Mouse (Mus musculus) forebrain, embryonic 14.5 days (tissue): ENCODE results near the gene Ccr3. TPM values are rescaled to one million over a fixed set of nuclear protein-coding genes. Genes with fewer than 3 reads are reported as not detected.

Experiments used
- ATAC-seq: fragments of 200-750 bp; cut with Nextera tagmentation; 2 replicates; pipeline ENCODE4 v1.8.0; 2017; ENCODE audit warnings: mild to moderate bottlenecking, moderate library complexity
- DNase-seq: peaks from one replicate; pipeline ENCODE4 v3.0.0-alpha.2; 2015; ENCODE audit warnings: low spot score
- H3K27ac ChIP-seq: fragments of 300-500 bp; sonication (generic); 2 replicates; pipeline ENCODE4 v1.5.1; 2014; ENCODE audit warnings: low read depth, mild to moderate bottlenecking, control low read depth, low read length, moderate library complexity
- H3K27me3 ChIP-seq: fragments of 300-500 bp; sonication (generic); replicated peaks from 2 replicates; pipeline ENCODE4 v1.6.1; 2014; ENCODE audit warnings: low read length, control low read depth, mixed read lengths; ENCODE audit not compliant: control insufficient read depth, insufficient read depth
- H3K36me3 ChIP-seq: fragments of 300-500 bp; sonication (generic); 2 replicates; pipeline ENCODE4 v1.6.1; 2014; ENCODE audit warnings: low read length, control low read depth; ENCODE audit not compliant: control insufficient read depth, insufficient read depth
- H3K4me1 ChIP-seq: fragments of 300-500 bp; sonication (generic); 2 replicates; pipeline ENCODE4 v1.6.1; 2014; ENCODE audit warnings: antibody characterized with exemption, low read length, control low read depth; ENCODE audit not compliant: control insufficient read depth, insufficient read depth
- H3K4me2 ChIP-seq: fragments of 300-500 bp; sonication (generic); 2 replicates; pipeline ENCODE4 v1.6.1; 2014; ENCODE audit warnings: mild to moderate bottlenecking, control low read depth, low read length
- H3K4me3 ChIP-seq: fragments of 300-500 bp; sonication (generic); 2 replicates; pipeline ENCODE4 v1.5.1; 2014; ENCODE audit warnings: low read depth, low read length, control low read depth
- H3K9ac ChIP-seq: fragments of 300-500 bp; sonication (generic); 2 replicates; pipeline ENCODE4 v1.6.1; 2014; ENCODE audit warnings: mild to moderate bottlenecking, low read length, control low read depth, moderate library complexity
- H3K9me3 ChIP-seq: fragments of 300-500 bp; sonication (generic); replicated peaks from 2 replicates; pipeline ENCODE4 v1.6.1; 2016; ENCODE audit warnings: low read length, control low read depth, mixed read lengths; ENCODE audit not compliant: control insufficient read depth
- WGBS: fragments of 180-500 bp; shearing (Covaris S2); extraction: QIAGEN DNeasy Blood & Tissue Kit; methylation state at CpG from one replicate; pipeline ENCODE4 v1.1.7; 2014; 5-methylcytosine and 5-hydroxymethylcytosine counted together
- polyA plus RNA-seq: library from polyadenylated mRNA; unstranded; fragments of >200 nt; fragmentation: Nextera tagmentation; extraction: Ambion mirVana; gene quantifications from 2 replicates; pipeline ENCODE4 v1.2.1, GENCODE M21; 2014

The Ccr3 gene
- polyA plus RNA-seq, 1 experiment from 2014 or later, result not detected

DNA sequence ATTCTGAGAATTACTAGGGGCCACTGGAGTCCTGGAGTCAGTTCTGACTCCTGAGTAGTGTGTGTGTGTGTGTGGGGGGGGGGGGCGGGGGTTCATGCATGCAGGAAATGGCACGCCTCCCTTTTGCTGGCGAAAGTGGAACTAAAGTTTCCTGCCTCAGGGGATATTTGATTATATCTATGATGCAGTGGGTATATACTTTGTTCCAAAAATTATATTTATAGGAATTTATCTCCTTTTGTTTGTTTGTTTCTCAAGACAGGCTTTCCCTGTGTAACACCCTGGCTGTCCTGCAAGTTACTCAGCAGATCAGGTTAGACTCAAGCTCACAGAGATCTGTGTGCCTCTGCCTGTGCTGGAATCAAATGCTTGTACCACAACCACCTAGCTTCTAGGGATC is 32.1 kb upstream of the Ccr3 start:
- H3K27ac ChIP-seq, result no peak overlapping the region
- H3K27me3 ChIP-seq, result no peaks in the 10 kb centered on the region
- no peaks in the 10 kb centered on the region for H3K9me3 ChIP-seq
- H3K4me3 ChIP-seq, result no peak overlapping the region
- no peak overlapping the region for H3K9ac ChIP-seq
- H3K4me2 ChIP-seq, result no peak overlapping the region
- ATAC-seq (no peak), DNase-seq (no peak)
- WGBS, result 82% methylated on average over 3 of the region's 3 CpGs
- H3K4me1 ChIP-seq, result no peaks in the 10 kb centered on the region
- H3K36me3 ChIP-seq, result no peaks in the 10 kb centered on the region

DNA sequence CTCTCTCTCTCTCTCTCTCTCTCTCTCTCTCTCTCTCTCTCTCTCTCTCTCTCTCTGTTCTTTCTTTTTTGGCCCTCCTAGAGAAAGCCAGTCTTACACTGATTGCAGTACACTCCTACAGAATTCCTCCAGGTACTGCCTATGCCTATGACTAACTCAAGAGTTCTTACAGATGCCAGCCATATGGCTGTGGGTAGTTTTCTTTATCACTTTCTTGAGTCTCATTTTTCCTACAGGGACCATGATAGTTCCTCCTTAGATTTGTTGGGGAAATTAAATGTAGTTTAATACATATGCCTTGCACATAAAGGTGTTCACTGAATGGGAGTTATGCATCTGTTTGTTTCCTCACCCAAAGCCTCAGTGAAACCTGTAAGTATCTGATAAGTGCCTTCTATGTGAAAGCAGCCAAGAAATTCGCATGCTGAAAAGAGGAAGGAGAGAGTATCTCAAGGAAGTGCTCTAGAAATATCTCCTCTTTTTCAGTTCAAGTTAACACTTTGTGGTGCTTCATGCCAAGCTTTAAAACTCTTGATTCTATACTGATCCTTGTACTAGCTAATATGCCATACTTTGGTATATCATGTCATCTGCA is 30.4 kb upstream of the Ccr3 start:
- no peaks in the 10 kb centered on the region for H3K27me3 ChIP-seq
- no peak for ATAC-seq
- H3K4me2 ChIP-seq, result no peak overlapping the region
- no peak overlapping the region for H3K9ac ChIP-seq
- H3K4me3 ChIP-seq, result no peak overlapping the region
- H3K9me3 ChIP-seq, result no peaks in the 10 kb centered on the region
- no peak overlapping the region for H3K27ac ChIP-seq
- no peaks in the 10 kb centered on the region for H3K36me3 ChIP-seq
- 57% methylated on average over 1 of the region's 1 CpGs for WGBS
- DNase-seq, result no peak
- no peaks in the 10 kb centered on the region for H3K4me1 ChIP-seq

DNA sequence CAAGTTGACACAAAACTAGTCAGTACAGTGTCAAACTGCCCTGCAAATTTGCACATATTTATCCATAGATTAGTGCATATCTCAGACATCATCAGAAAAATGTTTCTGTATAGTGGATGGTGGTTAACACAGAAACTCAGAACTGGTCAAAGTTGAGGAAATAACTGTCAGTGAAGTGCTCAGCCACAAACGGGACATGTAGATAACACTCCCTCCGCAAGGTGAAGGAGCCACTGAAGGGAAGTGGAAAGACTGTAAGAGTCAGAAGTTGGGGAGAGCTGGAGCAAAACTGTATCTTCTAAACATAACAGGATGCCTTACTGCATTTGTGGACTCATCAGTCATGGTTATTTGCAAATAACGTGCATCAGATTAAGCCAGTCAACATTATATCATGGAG is 24.1 kb upstream of the Ccr3 start:
- ATAC-seq (no peak), DNase-seq (no peak)
- no peak overlapping the region for H3K9ac ChIP-seq
- no peaks in the 10 kb centered on the region for H3K4me1 ChIP-seq
- no peaks in the 10 kb centered on the region for H3K27me3 ChIP-seq
- no peaks in the 10 kb centered on the region for H3K9me3 ChIP-seq
- no peaks in the 10 kb centered on the region for H3K36me3 ChIP-seq
- H3K27ac ChIP-seq, result no peak overlapping the region
- no peak overlapping the region for H3K4me2 ChIP-seq
- no peak overlapping the region for H3K4me3 ChIP-seq
- 83% methylated on average over 3 of the region's 3 CpGs for WGBS

DNA sequence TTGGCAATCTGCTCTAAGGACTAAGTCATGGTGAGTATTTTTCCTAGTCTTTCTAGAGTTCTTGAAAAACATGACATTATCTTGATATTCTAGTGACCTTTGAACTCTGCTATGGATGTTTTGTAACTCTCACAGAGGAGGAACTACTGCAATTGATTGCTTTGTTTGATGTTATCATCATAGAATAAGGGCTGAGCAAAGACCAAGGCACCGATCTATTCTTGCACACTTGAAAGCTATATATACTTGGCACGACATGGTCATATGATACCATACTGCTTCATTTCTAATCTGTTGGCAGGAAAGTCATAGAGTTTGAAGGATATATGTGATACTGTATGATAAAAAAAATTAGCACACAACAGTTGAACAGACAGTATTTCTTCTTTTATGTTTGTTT is 22.0 kb upstream of the Ccr3 start:
- Histone ChIP-seq H3K9me3 (no peaks in the 10 kb centered on the region), H3K4me2 (no peak overlapping the region), H3K36me3 (no peaks in the 10 kb centered on the region), H3K27me3 (no peaks in the 10 kb centered on the region), H3K4me1 (no peaks in the 10 kb centered on the region), H3K27ac (no peak overlapping the region), H3K4me3 (no peak overlapping the region), H3K9ac (no peak overlapping the region)
- WGBS, result 93% methylated on average over 2 of the region's 2 CpGs
- no peak for DNase-seq
- no peak for ATAC-seq

DNA sequence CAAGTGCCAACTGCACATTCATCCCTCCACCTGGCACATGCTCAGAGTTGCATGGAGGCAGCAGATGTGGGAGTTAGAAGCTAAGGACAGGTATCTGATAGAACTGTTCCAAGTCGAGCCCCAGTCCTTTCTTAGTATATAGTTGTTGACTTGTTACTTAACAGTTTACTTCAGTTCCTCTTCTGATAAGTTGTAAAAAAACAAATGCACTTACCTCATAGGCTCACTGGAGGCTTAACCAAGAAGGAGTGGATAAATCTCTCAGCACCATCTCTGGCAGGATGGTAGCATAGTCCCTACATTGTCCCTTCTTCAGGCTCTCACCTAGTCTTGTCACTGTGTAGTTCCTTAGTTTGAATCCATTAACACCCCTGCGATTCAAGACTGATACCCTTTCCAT is 9.1 kb upstream of the Ccr3 start:
- H3K4me1 ChIP-seq, result no peaks in the 10 kb centered on the region
- no peak overlapping the region for H3K9ac ChIP-seq
- H3K4me3 ChIP-seq, result no peak overlapping the region
- no peaks in the 10 kb centered on the region for H3K9me3 ChIP-seq
- no peak for DNase-seq
- no peaks in the 10 kb centered on the region for H3K36me3 ChIP-seq
- H3K27me3 ChIP-seq, result no peaks in the 10 kb centered on the region
- 67% methylated on average over 2 of the region's 2 CpGs for WGBS
- H3K27ac ChIP-seq, result no peak overlapping the region
- no peak for ATAC-seq
- H3K4me2 ChIP-seq, result no peak overlapping the region

DNA sequence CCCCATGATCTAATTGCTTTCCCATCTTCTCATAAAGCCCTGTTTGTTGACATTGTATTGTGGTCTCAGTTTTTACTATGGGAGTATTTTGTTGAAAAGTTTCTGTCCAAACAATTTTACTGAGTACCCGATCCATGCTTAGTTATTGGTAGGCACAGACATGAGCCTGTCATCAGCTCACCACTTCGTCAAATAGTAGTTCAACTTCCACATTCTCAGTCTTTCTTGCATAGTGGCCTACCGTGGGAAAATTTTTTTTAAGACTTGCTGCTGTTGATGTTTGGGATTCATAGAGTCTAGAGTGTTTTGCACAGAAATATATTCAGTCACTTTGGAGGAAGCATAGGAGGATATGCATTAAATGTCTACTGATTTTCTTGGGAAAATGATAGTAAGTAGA is 8.5 kb upstream of the Ccr3 start:
- Histone ChIP-seq H3K4me2 (no peak overlapping the region), H3K4me3 (no peak overlapping the region), H3K36me3 (no peaks in the 10 kb centered on the region), H3K27ac (no peak overlapping the region), H3K9me3 (no peaks in the 10 kb centered on the region), H3K27me3 (no peaks in the 10 kb centered on the region), H3K4me1 (no peaks in the 10 kb centered on the region), H3K9ac (no peak overlapping the region)
- ATAC-seq (no peak), DNase-seq (no peak)
- WGBS, result 88% methylated on average over 3 of the region's 3 CpGs

DNA sequence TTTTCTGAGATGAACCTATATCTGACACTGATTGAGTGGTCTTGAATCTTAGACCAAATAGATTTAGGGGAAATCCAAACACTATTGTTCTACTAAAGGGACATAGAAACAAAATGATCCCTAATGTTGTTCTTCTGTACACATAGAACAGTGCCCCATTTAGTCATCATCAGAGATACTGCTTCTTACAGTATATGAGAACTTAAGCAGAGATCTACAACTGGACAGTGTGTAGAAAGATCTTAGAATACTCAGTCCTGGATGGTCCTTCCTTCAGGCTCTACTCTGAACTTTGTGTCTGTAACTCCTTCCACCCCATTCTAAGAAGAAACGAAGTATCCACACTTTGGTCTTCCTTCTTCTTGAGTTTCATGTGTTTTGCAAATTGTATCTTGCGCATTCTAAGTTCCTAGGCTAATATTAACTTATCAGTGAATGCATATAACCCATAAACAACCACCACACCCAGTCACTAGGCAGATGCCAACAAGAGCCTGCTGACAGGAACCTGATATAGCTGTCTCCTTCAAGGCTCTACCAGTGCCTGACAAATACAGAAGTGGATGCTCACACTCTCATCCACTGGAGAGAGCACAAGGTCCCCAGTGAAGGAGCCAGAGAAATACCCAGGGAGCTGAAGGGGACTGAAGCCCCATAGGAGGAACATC is 6.7 kb upstream of the Ccr3 start:
- 80% methylated on average over 2 of the region's 2 CpGs for WGBS

DNA sequence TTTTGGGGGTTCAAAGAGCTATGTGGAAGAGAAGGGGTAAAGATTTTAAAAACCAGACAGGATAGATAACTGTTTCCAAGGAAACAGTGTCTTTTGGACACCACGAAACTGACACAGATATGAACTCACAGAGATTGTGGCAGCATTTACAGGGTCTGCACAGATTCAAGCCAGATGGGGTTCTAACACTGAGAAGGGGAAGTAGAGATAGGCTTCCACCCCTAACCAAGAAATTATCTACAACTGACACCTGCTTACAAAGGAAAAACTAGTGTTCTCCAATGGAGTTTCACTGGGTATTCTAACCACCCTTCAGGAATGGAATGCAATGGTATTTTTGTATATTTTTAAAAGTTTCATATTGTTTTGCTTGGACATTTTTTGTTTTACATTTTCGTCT is 5.7 kb upstream of the Ccr3 start:
- Histone ChIP-seq H3K27ac (no peak overlapping the region), H3K9ac (no peak overlapping the region), H3K4me2 (no peak overlapping the region), H3K4me3 (no peak overlapping the region), H3K4me1 (no peaks in the 10 kb centered on the region), H3K9me3 (no peaks in the 10 kb centered on the region), H3K36me3 (no peaks in the 10 kb centered on the region), H3K27me3 (no peaks in the 10 kb centered on the region)
- WGBS, result 86% methylated on average over 2 of the region's 2 CpGs
- no peak for DNase-seq
- ATAC-seq, result no peak

More for the DNA sequence above, 6.7 kb upstream of the Ccr3 start:
- H3K36me3 ChIP-seq, result no peaks in the 10 kb centered on the region
- H3K27me3 ChIP-seq, result no peaks in the 10 kb centered on the region
- no peaks in the 10 kb centered on the region for H3K9me3 ChIP-seq
- H3K4me3 ChIP-seq, result no peak overlapping the region
- no peak overlapping the region for H3K27ac ChIP-seq
- no peaks in the 10 kb centered on the region for H3K4me1 ChIP-seq
- DNase-seq (no peak), ATAC-seq (no peak)
- no peak overlapping the region for H3K4me2 ChIP-seq
- H3K9ac ChIP-seq, result no peak overlapping the region

DNA sequence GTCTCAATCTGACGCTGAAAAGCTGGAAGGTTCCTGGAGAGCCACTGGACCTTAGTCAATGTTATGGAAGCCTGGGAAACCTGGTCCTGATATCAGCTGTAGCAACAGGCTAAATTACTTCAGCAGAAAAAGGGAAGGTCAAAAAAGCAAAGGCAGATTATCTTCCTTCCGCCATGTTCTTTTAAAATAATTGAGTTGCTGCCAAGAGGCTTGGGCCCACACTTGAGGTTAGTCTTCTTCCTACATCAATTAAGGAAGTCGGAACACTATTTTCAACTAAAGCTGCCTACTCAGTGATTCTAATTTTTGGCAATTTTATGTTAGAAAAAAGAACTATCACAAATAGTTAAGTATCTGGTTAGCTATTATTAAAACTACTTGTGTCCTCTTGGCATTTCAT is 1.9 kb upstream of the Ccr3 start:
- Histone ChIP-seq H3K9ac (no peak overlapping the region), H3K4me2 (no peak overlapping the region), H3K4me1 (no peaks in the 10 kb centered on the region), H3K27ac (no peak overlapping the region), H3K4me3 (no peak overlapping the region), H3K9me3 (no peaks in the 10 kb centered on the region), H3K36me3 (no peaks in the 10 kb centered on the region), H3K27me3 (no peaks in the 10 kb centered on the region)
- no peak for ATAC-seq
- 90% methylated on average over 3 of the region's 3 CpGs for WGBS
- no peak for DNase-seq
